Mouse (Mus musculus) neural tube, embryonic 11.5 days (tissue): Measurements from ENCODE around the gene Scp2. TPM values are rescaled to one million over a fixed set of nuclear protein-coding genes. Genes with fewer than 3 reads are reported as not detected.
A peak's percentile ranks its signal among the peaks of the same experiment; 100 is the strongest.

ENCODE experiments used
- ATAC-seq: fragments of 200-750 bp; cut with Nextera tagmentation; 2 replicates; pipeline ENCODE4 v1.8.0; 2017; ENCODE audit warnings: moderate number of reproducible peaks, mild to moderate bottlenecking, moderate TSS enrichment, moderate library complexity; ENCODE audit not compliant: insufficient read depth, low FRiP score, low TSS enrichment
- DNase-seq: peaks from one replicate; pipeline ENCODE4 v3.0.0-alpha.2; 2015; ENCODE audit warnings: low spot score
- H3K27ac ChIP-seq: fragments of 300-500 bp; sonication (generic); 2 replicates; pipeline ENCODE4 v1.5.1; 2014; ENCODE audit warnings: low read depth, mild to moderate bottlenecking, low read length
- H3K27me3 ChIP-seq: fragments of 300-500 bp; sonication (generic); 2 replicates; pipeline ENCODE4 v1.6.1; 2014; ENCODE audit warnings: mild to moderate bottlenecking, low read length, mixed read lengths; ENCODE audit not compliant: control insufficient read depth, insufficient read depth
- H3K36me3 ChIP-seq: fragments of 300-500 bp; sonication (generic); 2 replicates; pipeline ENCODE4 v1.6.1; 2014; ENCODE audit warnings: mild to moderate bottlenecking, low read length, moderate library complexity, mixed read lengths; ENCODE audit not compliant: control insufficient read depth, insufficient read depth
- H3K4me1 ChIP-seq: fragments of 300-500 bp; sonication (generic); 2 replicates; pipeline ENCODE4 v1.6.1; 2014; ENCODE audit warnings: low read length, mixed read lengths; ENCODE audit not compliant: control insufficient read depth, insufficient read depth
- H3K4me2 ChIP-seq: fragments of 300-500 bp; sonication (generic); 2 replicates; pipeline ENCODE4 v1.6.1; 2014; ENCODE audit warnings: low read depth, mild to moderate bottlenecking, moderate library complexity
- H3K4me3 ChIP-seq: fragments of 300-500 bp; sonication (generic); 2 replicates; pipeline ENCODE4 v1.5.1; 2014; ENCODE audit warnings: low read depth, low read length
- H3K9ac ChIP-seq: fragments of 300-500 bp; sonication (generic); 2 replicates; pipeline ENCODE4 v1.6.1; 2014; ENCODE audit warnings: mild to moderate bottlenecking, low read length
- H3K9me3 ChIP-seq: fragments of 300-500 bp; sonication (generic); 2 replicates; pipeline ENCODE4 v1.6.1; 2016; ENCODE audit warnings: low read length; ENCODE audit not compliant: control insufficient read depth
- WGBS: fragments of 180-500 bp; shearing (Covaris S2); extraction: QIAGEN DNeasy Blood & Tissue Kit; methylation state at CpG from one replicate; pipeline ENCODE4 v1.1.7; 2014; 5-methylcytosine and 5-hydroxymethylcytosine counted together
- polyA plus RNA-seq: library from polyadenylated mRNA; unstranded; fragments of >200 nt; fragmentation: Nextera tagmentation; extraction: Ambion mirVana; gene quantifications from 2 replicates; pipeline ENCODE4 v1.2.1, GENCODE M21; 2014

The Scp2 gene
- polyA plus RNA-seq, 1 experiment from 2014 or later: 202 TPM

GRCm38 (mm10) chr4:108071235-108071901 lies 73.4 kb downstream of the Scp2 start:
- WGBS: 3% methylated on average over 26 of the region's 26 CpGs
- Histone ChIP-seq H3K27me3 (no peaks in the 10 kb centered on the region), H3K4me1 (0 out of 2 replicates have a peak, but pooled peaks cover 3% of the 10 kb centered on the region), H3K9me3 (no peaks in the 10 kb centered on the region), H3K9ac (peak overlapping the region; percentile 37), H3K36me3 (no peaks in the 10 kb centered on the region), H3K4me2 (peak overlapping the region; percentile 75), H3K4me3 (peak overlapping the region; percentile 45), H3K27ac (no peak overlapping the region)
- ATAC-seq: peak; percentile 97
- peak; percentile 96 for DNase-seq

- Histone ChIP-seq H3K27ac (no peak overlapping the region), H3K27me3 (no peaks in the 10 kb centered on the region), H3K4me2 (peak overlapping the region; percentile 75), H3K36me3 (no peaks in the 10 kb centered on the region), H3K4me3 (peak overlapping the region; percentile 45), H3K9me3 (no peaks in the 10 kb centered on the region), H3K4me1 (0 out of 2 replicates have a peak, but pooled peaks cover 3% of the 10 kb centered on the region), H3K9ac (peak overlapping the region; percentile 37)
- DNase-seq (no peak), ATAC-seq (no peak)
- 16% methylated on average over 8 of the region's 8 CpGs for WGBS
These were observed 74.1 kb downstream of the Scp2 start for GRCm38 (mm10) chr4:108070723-108071122.

- ATAC-seq: no peak
- 74% methylated on average over 4 of the region's 4 CpGs for WGBS
These were observed 74.5 kb downstream of the Scp2 start for GRCm38 (mm10) chr4:108070286-108070685.

GRCm38 (mm10) chr4:108068081-108068480 lies 76.7 kb downstream of the Scp2 start:
- Histone ChIP-seq H3K4me1 (0 out of 2 replicates have a peak, but pooled peaks cover 3% of the 10 kb centered on the region), H3K9me3 (no peaks in the 10 kb centered on the region), H3K4me2 (no peak overlapping the region), H3K27me3 (no peaks in the 10 kb centered on the region), H3K4me3 (no peak overlapping the region), H3K27ac (no peak overlapping the region), H3K36me3 (no peaks in the 10 kb centered on the region), H3K9ac (no peak overlapping the region)
- no peak for ATAC-seq
- no peak for DNase-seq
- WGBS: 96% methylated on average over 2 of the region's 2 CpGs

More at GRCm38 (mm10) chr4:108070286-108070685, 74.5 kb downstream of the Scp2 start:
- Histone ChIP-seq H3K36me3 (no peaks in the 10 kb centered on the region), H3K9me3 (no peaks in the 10 kb centered on the region), H3K4me1 (0 out of 2 replicates have a peak, but pooled peaks cover 3% of the 10 kb centered on the region), H3K27ac (no peak overlapping the region), H3K9ac (peak overlapping the region; percentile 37), H3K27me3 (no peaks in the 10 kb centered on the region), H3K4me3 (peak overlapping the region; percentile 45), H3K4me2 (peak overlapping the region; percentile 75)
- DNase-seq: no peak

GRCm38 (mm10) chr4:108067261-108067660 lies 77.5 kb downstream of the Scp2 start:
- 0 out of 2 replicates have a peak, but pooled peaks cover 3% of the 10 kb centered on the region for H3K4me1 ChIP-seq
- no peak overlapping the region for H3K4me3 ChIP-seq
- DNase-seq: no peak
- no peak overlapping the region for H3K9ac ChIP-seq
- no peak overlapping the region for H3K27ac ChIP-seq
- ATAC-seq: no peak
- no peak overlapping the region for H3K4me2 ChIP-seq
- no peaks in the 10 kb centered on the region for H3K9me3 ChIP-seq
- peaks cover 2% of the 10 kb centered on the region; the same call in 1 of the 2 replicates for H3K36me3 ChIP-seq
- WGBS: 92% methylated on average over 7 of the region's 7 CpGs
- H3K27me3 ChIP-seq: no peaks in the 10 kb centered on the region

- Histone ChIP-seq H3K4me1 (0 out of 2 replicates have a peak, but pooled peaks cover 3% of the 10 kb centered on the region), H3K36me3 (peaks cover 2% of the 10 kb centered on the region; the same call in 1 of the 2 replicates), H3K9me3 (no peaks in the 10 kb centered on the region), H3K4me3 (no peak overlapping the region), H3K27ac (no peak overlapping the region), H3K9ac (no peak overlapping the region), H3K27me3 (no peaks in the 10 kb centered on the region), H3K4me2 (no peak overlapping the region)
- 94% methylated on average over 4 of the region's 4 CpGs for WGBS
- DNase-seq (no peak), ATAC-seq (no peak)
These were observed 78.2 kb downstream of the Scp2 start for GRCm38 (mm10) chr4:108066569-108066968.

GRCm38 (mm10) chr4:108065176-108065844 lies 79.5 kb downstream of the Scp2 start:
- no peak overlapping the region for H3K4me2 ChIP-seq
- no peak overlapping the region for H3K9ac ChIP-seq
- DNase-seq (no peak), ATAC-seq (no peak)
- no peaks in the 10 kb centered on the region for H3K9me3 ChIP-seq
- no peak overlapping the region for H3K4me3 ChIP-seq
- H3K27ac ChIP-seq: no peak overlapping the region
- H3K36me3 ChIP-seq: peaks cover 2% of the 10 kb centered on the region; the same call in 1 of the 2 replicates
- no peaks in the 10 kb centered on the region for H3K27me3 ChIP-seq
- no peaks in the 10 kb centered on the region for H3K4me1 ChIP-seq
- WGBS: 81% methylated on average over 2 of the region's 2 CpGs

GRCm38 (mm10) chr4:108063616-108064015 lies 81.2 kb downstream of the Scp2 start:
- Histone ChIP-seq H3K27me3 (no peaks in the 10 kb centered on the region), H3K4me2 (no peak overlapping the region), H3K9me3 (no peaks in the 10 kb centered on the region), H3K36me3 (peaks cover 4% of the 10 kb centered on the region), H3K9ac (no peak overlapping the region), H3K4me3 (no peak overlapping the region), H3K4me1 (no peaks in the 10 kb centered on the region), H3K27ac (no peak overlapping the region)
- WGBS: 83% methylated on average over 6 of the region's 6 CpGs
- no peak for ATAC-seq
- DNase-seq: no peak
